Mouse (Mus musculus): ENCODE results near the gene Prkcq.

Gene Prkcq

DNA sequence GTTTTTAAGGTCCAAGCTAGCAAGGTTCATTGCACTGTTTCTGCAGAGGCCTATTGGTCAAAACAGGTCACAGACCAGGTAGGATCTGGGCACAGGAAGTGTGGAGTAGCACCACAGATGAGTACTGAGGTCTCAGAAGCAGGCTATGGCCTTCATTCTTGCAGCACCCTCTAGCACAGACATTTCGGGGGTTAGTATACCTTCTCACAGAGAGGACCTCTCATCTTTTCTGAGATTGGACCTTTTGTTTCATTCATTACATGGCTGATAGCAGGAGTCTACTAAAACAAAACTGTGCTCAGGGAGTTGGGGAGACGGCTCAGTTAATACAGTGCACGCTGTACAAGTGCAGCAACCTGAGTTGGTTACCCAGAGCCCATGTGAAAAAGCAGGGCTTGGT lies 14.7 kb downstream of the Prkcq start:
- DNase-seq (ENCODE audit: low read depth, low spot score) = no peak

GRCm38 (mm10) chr2:11187166-11187565 lies 15.3 kb downstream of the Prkcq start:
- DNase-seq (ENCODE audit: low read depth, low spot score) = no peak

GRCm38 (mm10) chr2:11188279-11188678 lies 16.4 kb downstream of the Prkcq start:
- no peak for DNase-seq (ENCODE audit: low read depth, low spot score)

DNA sequence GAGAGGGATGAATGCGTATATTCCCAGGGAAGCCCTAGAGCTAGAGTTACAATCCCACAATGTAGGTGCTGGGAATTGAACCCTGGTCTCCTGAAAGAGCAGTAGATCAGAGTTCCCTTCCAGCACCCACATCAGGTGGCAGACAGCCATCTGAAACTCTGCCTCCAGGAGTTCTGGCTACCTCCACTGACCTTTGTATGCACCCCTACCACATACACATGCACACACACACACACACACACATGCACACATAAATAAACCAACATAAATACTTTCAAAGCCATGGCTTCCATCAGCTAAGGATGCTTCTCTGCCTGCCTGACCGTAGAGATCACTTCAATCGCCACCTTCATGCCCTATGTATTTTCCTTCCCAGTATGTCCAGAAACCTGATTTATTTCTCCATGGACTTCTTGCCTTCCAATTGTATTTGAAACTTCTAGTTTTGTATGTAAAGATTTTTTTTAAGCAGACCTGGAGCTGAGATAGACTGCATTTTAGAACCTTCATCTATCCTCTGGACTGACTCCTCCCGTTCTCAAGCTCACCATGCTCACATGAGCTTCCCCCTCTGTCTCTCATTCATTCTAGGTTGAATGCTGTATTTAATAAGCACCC lies 17.4 kb downstream of the Prkcq start:
- DNase-seq (ENCODE audit: low read depth, low spot score) = no peak

GRCm38 (mm10) chr2:11192281-11193098 lies 20.6 kb downstream of the Prkcq start:
- no peak for DNase-seq (ENCODE audit: low read depth, low spot score)

GRCm38 (mm10) chr2:11193099-11193618 lies 21.3 kb downstream of the Prkcq start:
- no peak for DNase-seq (ENCODE audit: low read depth, low spot score)

DNA sequence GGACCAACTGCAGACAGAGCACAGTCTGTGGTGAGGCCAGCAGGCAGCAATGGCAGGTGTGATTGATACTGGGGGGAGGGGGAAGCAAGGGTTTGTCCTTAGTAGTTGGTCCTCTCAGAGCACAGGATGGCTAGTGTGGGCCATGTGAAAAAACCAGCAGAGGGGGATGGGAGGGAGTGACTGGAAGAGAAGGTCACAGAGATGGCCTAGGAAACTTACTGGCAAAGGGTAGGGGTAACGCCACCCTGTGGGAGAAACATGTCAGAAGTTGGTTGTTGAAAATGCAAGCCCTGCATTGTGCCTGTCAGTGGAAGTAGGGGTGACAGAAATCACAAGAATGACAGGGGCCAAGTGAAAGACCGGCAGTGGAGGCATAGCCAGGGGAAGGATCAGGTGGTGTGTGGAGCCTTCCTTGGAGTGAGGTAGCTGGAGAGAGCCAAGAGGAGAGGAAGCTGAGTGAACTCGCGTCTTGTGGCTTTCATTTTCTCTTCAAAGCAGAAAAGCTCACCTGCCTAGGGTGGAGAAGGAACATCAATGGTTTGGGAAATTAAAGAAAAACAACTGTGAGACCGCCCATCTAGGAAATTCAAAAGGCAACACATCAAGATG lies 22.9 kb downstream of the Prkcq start:
- no peak for DNase-seq (ENCODE audit: low read depth, low spot score)

DNA sequence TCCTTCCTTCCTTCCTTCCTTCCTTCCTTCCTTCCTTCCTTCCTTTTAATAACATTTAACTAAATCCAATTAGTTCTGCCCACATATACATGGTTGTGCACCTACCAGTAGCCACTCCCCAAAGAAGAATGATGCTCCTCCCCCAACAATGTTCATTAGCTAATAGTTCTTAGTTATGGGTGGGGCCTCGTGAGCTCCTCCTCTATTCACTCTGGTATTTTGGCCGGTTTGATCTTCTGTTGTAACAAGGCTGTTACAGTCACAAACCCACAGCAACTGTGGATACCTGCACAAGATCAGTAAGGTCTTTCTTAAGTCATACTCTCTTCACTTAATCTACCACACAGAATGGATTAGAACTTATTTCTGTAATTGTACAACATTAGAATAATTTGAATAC lies 24.2 kb downstream of the Prkcq start:
- no peak for DNase-seq (ENCODE audit: low read depth, low spot score)

GRCm38 (mm10) chr2:11196952-11197559 lies 25.1 kb downstream of the Prkcq start:
- no peak for DNase-seq (ENCODE audit: low read depth, low spot score)

- DNase-seq (ENCODE audit: low read depth, low spot score) = no peak
Observed at GRCm38 (mm10) chr2:11199624-11200023, 27.7 kb downstream of the Prkcq start.

GRCm38 (mm10) chr2:11202841-11203240 lies 30.9 kb downstream of the Prkcq start:
- DNase-seq (ENCODE audit: low read depth, low spot score) = no peak

DNA sequence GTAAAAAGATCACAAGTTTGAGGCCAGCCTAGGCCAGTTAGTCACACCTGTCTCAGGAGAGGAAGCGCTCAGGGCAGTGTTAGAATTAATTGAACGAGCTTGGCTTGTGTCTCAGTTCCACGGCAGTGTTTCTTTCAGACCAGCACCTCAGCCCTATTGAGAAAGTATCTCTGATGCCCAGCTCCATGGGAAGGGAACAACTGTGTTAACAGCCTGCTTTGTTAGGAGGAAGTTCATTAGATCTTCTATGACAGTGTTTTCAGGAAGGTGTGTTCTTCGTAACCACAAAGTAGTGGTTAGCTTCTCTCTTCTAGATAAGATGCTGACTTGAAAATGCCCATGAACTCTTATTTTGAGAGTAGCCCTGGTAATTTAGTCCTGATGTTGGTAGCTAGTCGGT lies 31.4 kb downstream of the Prkcq start:
- no peak for DNase-seq (ENCODE audit: low read depth, low spot score)

GRCm38 (mm10) chr2:11204232-11204631 lies 32.3 kb downstream of the Prkcq start:
- no peak for DNase-seq (ENCODE audit: low read depth, low spot score)

DNA sequence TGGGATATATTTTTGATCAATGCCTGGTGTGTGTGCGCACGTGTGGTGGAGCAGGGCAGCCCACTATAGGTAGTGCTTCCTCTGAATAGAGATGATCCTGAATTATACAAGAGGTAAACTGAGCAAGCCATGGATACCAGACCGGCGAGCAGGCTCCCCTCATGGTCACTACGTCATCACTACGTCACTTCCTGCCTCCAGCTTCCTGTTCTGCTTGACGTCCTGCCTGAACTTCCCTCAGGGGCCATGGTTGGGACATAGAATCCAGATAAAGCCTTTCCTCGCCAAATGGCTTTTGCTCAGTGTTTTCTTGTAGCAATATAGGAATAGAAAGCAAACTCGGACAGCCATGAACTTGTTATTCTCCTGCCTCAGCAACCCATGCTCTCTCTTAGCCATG lies 33.1 kb downstream of the Prkcq start:
- no peak for DNase-seq (ENCODE audit: low read depth, low spot score)

- no peak for DNase-seq (ENCODE audit: low read depth, low spot score)
Observed at GRCm38 (mm10) chr2:11205720-11206119, 33.8 kb downstream of the Prkcq start.

DNA sequence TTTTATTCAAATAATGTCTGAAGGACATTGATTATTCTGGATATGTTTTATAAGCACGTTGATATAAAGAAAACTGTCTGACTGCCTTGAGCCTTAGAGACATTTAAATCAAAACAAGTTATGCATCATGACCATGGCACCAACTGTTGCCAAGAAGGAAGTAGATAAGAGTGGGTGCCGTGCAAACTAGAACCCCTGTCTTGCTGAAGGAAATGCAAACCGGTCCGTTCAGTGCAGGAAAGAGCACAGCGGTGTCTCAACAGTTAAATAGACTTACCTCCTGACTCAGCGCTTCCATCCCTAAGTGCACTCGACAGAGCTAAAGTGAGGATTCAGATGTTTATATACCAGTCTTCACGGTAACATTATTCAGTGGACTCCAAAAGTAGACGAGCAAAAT lies 36.4 kb downstream of the Prkcq start:
- no peak for DNase-seq (ENCODE audit: low read depth, low spot score)

GRCm38 (mm10) chr2:11209335-11209734 lies 37.4 kb downstream of the Prkcq start:
- DNase-seq (ENCODE audit: low read depth, low spot score) = no peak

DNA sequence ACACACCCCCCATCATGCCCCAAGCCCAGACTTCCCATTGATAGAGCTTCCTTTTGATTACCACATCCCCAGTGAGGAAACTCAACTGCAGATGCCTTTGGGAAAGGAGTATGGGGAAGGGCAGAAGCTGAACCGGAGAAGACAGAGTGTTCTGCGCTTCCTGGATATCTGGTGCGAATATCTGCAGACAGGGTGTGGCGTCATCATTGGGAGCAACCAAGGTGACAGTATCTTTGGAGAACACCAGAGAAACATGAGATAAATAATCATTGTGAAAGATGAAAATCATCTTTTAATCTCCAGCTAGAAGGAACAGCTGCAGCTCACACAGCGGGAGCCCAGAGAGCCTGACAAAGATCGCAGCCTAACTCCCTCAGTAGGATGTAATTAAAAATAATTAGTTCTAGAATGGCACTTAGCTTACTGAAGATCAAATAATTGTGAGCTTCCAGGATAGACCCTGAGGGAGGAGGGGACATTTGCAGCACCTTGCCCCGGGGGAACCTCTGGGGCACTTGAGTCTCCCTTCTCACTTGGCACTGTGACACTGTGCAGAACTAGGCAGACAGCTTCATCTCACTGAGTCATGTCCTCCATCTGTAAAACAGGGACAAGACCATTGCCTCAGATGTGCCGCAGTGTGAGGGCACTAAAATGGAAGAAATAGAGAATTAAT lies 38.5 kb downstream of the Prkcq start:
- DNase-seq (ENCODE audit: low read depth, low spot score) = no peak

DNA sequence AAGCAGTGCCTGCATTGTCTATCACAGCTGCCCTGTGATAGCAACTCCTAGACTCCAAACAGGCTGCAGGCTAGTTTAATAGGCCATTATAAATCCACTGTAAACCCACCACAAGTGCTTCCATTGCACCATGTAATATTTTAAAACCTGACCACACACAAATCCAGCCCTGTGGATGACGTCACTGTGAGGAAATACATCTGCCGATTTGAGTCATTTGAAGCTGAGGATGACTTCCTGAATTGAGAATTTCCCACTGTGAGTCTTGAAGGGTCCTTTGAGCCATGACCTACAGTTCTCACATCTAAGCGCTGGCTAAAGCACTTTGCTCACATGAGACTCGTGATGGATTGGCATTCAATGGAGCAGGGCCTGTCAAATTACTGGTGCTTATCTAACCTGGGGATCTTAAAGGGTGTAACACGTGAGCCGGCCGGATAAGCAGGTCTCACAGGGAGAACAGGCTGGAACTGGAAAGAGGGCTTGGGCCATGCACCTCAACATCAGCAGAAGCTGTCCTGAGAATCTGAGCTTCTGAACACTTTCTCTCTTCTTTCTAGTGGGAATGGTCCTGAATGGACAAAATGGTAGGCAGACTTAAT lies 40.2 kb downstream of the Prkcq start:
- no peak for DNase-seq (ENCODE audit: low read depth, low spot score)

- no peak for DNase-seq (ENCODE audit: low read depth, low spot score)
Observed at GRCm38 (mm10) chr2:11216421-11216820, 44.5 kb downstream of the Prkcq start.

DNA sequence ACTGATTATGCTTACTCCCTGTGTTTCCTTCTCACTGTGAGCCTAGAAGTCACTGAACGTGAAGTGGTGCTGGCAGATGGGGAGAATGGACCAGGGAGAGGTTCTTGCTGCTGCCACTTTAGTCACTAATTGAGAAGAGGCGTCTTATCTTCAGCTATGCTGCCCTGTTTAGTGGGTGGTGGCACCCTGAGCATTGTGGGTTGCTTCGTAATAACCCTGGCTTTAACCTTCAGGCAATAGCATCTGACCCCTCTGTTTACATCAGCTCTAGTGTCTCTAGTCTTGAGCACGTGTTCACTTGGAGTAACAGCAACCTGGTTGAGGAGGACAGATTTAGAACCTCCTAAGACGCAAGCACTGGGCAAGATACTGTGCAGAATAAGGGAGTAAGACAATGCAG lies 44.9 kb downstream of the Prkcq start:
- no peak for DNase-seq (ENCODE audit: low read depth, low spot score)
